Mouse (Mus musculus) embryo, embryonic 10 days (tissue): ENCODE measurements around the gene Kcna1.

Source experiments
- DNase-seq: peaks from one replicate; pipeline ENCODE4 v3.0.0-alpha.2; 2015; ENCODE audit warnings: low spot score

Kcna1 gene

GRCm38 (mm10) chr6:126646381-126646780 is at the start of gene Kcna1:
Gene Kcna1, minus strand, starts transcription at chr6:126646384.
- no peak for DNase-seq

GRCm38 (mm10) chr6:126687120-126687519 is 40.9 kb upstream of the Kcna1 start:
- peak; percentile 16 for DNase-seq

GRCm38 (mm10) chr6:126685135-126685534 is 39.0 kb upstream of the Kcna1 start:
- no peak for DNase-seq

- DNase-seq, result peak; percentile 69
Measured at GRCm38 (mm10) chr6:126678961-126679360, 32.8 kb upstream of the Kcna1 start.

- DNase-seq, result no peak
Measured at GRCm38 (mm10) chr6:126667001-126667400, 20.8 kb upstream of the Kcna1 start.

- no peak for DNase-seq
Measured at GRCm38 (mm10) chr6:126666091-126666490, 19.9 kb upstream of the Kcna1 start.

- no peak for DNase-seq
Measured at GRCm38 (mm10) chr6:126664569-126664968, 18.4 kb upstream of the Kcna1 start.

- DNase-seq, result no peak
Measured at GRCm38 (mm10) chr6:126657646-126658394, 11.6 kb upstream of the Kcna1 start.

GRCm38 (mm10) chr6:126653561-126653960 is 7.4 kb upstream of the Kcna1 start:
- DNase-seq, result no peak

GRCm38 (mm10) chr6:126645644-126646358 is 383 bp downstream of the Kcna1 start:
- DNase-seq, result peak; percentile 90

GRCm38 (mm10) chr6:126645044-126645541 is 1.1 kb downstream of the Kcna1 start:
- peak; percentile 51 for DNase-seq

GRCm38 (mm10) chr6:126644181-126645043 is 1.8 kb downstream of the Kcna1 start:
- DNase-seq, result peak; percentile 57

- no peak for DNase-seq
Measured at GRCm38 (mm10) chr6:126643341-126644055, 2.7 kb downstream of the Kcna1 start.

GRCm38 (mm10) chr6:126642856-126643321 is 3.3 kb downstream of the Kcna1 start:
- DNase-seq, result peak; percentile 65

GRCm38 (mm10) chr6:126628451-126628850 is 17.7 kb downstream of the Kcna1 start:
- DNase-seq, result no peak

- DNase-seq, result no peak
Measured at GRCm38 (mm10) chr6:126618455-126618854, 27.7 kb downstream of the Kcna1 start.

GRCm38 (mm10) chr6:126610746-126611145 is 35.4 kb downstream of the Kcna1 start:
- DNase-seq, result no peak

- DNase-seq, result no peak
Measured at GRCm38 (mm10) chr6:126609193-126609947, 36.8 kb downstream of the Kcna1 start.

- DNase-seq, result no peak
Measured at GRCm38 (mm10) chr6:126601843-126602326, 44.3 kb downstream of the Kcna1 start.

- no peak for DNase-seq
Measured at GRCm38 (mm10) chr6:126599201-126599995, 46.8 kb downstream of the Kcna1 start.
